Mouse (Mus musculus): ENCODE measurements around the gene Blzf1.

DNA sequence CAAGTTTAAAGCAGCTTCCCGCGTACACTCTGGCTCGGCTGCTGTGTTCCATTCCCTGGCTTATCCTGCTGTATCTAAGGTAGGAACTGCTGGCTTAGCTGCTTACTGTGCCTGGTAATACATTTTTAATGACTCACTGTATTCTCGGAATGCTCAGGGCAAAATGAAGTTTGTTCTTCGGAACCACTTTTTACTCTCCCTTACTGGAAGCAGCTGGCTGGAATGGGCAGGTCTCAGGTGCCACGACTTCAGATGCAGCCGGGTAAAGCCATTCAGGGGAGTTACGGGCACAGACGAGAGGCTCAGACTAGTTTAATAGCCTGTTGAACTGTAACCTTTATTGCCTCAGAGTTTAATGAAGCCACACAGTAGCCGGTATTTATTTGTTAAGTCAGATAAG, 14.1 kb upstream of the Blzf1 start:
- TF ChIP-seq CTCF (conservative IDR thresholded peaks at IDR 0.05; ENCODE audit: low read length), result no peak
- no peak for TF ChIP-seq POU5F1 (IDR thresholded peaks at IDR 0.05; ENCODE audit: borderline replicate concordance, low read length)

All from E14TG2a.4 (cell line).